Mouse (Mus musculus): ENCODE results near the gene Mpo. TPM values are rescaled to one million over a fixed set of nuclear protein-coding genes. Genes with fewer than 3 reads are reported as not detected.

The Mpo gene
- total and polyA plus RNA-seq, 2 experiments from 2014 or later: not detected

DNA sequence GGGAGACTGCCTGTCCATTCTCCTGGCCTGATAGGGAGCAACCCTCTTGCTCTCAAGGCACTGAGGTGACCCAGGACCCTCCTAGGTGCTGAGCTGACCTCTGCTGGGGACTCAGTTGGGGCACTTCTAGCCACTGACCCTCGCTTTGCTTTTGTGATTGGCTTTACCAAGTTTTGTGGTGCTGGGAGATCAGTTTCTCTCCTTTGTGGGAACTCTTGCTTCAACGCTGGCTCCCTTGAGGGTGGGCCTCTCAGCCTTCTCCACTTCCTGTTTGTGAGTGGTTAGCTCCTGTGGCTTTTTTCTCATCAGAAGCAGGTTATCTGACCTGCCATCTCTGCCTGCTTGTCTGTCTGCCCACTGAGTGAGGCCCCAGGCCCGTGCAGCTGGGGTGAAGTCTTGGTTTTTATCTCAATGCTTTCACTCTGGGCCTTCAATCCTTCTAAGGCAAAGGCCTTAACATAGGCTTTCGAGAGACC, 41.9 kb upstream of the Mpo start:
- H3K36me3 ChIP-seq (ENCODE audit: insufficient read depth, low read length): no peaks in the 10 kb centered on the region
- no peak overlapping the region for H3K9ac ChIP-seq (replicated peaks; ENCODE audit: low read length, poor library complexity, severe bottlenecking)
- H3K4me1 ChIP-seq (ENCODE audit: insufficient read depth, low read length): no peaks in the 10 kb centered on the region
- DNase-seq (ENCODE audit: low spot score) (no peak), ATAC-seq (ENCODE audit: low FRiP score) (no peak)
- no peaks in the 10 kb centered on the region for H3K9me3 ChIP-seq (ENCODE audit: low read length)
- 64% methylated on average over 4 of the region's 4 CpGs for WGBS
- no peak overlapping the region for H3K4me3 ChIP-seq (ENCODE audit: low read depth, low read length)
- no peak overlapping the region for H3K4me2 ChIP-seq (ENCODE audit: low read depth, low read length, poor library complexity, severe bottlenecking)
- no peak for TF ChIP-seq CTCF (IDR thresholded peaks at IDR 0.05)
- H3K27me3 ChIP-seq (ENCODE audit: insufficient read depth, low read length): no peaks in the 10 kb centered on the region
- H3K27ac ChIP-seq (ENCODE audit: low read depth, low read length): no peak overlapping the region

DNA sequence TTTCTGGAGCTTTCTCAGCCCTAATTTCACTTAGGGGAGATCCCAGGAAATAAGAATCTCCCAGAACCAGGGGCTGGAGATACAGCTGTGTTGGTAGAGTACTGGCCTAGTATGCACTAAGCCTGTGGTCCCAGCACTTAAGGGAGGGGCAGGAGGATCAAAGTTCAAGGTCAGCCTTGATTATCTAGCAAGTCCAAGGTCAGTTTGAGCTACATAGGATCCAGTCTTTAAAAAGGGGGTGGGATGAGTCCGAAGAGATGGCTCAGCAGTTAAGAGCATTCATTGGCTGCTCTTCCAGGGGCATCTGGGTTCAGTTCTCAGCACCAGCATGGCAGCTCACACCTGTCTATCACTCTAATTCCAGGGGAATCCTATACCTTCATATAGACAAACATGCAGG, 41.1 kb upstream of the Mpo start:
- Histone ChIP-seq H3K4me3 (ENCODE audit: low read depth, low read length) (no peak overlapping the region), H3K9ac (replicated peaks; ENCODE audit: low read length, poor library complexity, severe bottlenecking) (no peak overlapping the region), H3K4me2 (ENCODE audit: low read depth, low read length, poor library complexity, severe bottlenecking) (no peak overlapping the region), H3K36me3 (ENCODE audit: insufficient read depth, low read length) (no peaks in the 10 kb centered on the region), H3K4me1 (ENCODE audit: insufficient read depth, low read length) (no peaks in the 10 kb centered on the region), H3K27ac (ENCODE audit: low read depth, low read length) (no peak overlapping the region), H3K9me3 (ENCODE audit: low read length) (no peaks in the 10 kb centered on the region), H3K27me3 (ENCODE audit: insufficient read depth, low read length) (no peaks in the 10 kb centered on the region)
- WGBS: 74% methylated on average over 1 of the region's 1 CpGs
- no peak for TF ChIP-seq CTCF (IDR thresholded peaks at IDR 0.05)
- ATAC-seq (ENCODE audit: low FRiP score) (no peak), DNase-seq (ENCODE audit: low spot score) (no peak)

DNA sequence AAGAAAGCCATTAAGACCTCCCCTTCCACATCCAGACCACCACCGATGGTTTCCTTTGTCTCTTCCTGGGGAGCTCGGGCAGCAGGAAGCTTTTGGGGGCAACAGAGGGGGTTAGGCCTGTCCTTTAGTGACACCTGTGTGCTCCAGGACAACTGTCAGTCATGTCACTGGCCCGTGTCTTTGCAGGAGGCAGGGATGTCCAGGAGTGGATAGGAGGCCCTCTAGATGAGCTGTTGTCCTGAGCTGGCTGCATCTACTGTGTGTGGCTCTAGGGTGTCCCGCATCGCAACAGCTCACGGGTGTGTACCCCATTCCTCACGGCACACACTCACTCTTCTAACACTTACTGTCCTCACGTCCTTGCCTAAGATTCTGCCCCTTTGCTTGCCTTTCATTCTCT, 40.1 kb upstream of the Mpo start:
- Histone ChIP-seq H3K27ac (ENCODE audit: low read depth, low read length) (no peak overlapping the region), H3K4me2 (ENCODE audit: low read depth, low read length, poor library complexity, severe bottlenecking) (no peak overlapping the region), H3K4me1 (ENCODE audit: insufficient read depth, low read length) (no peaks in the 10 kb centered on the region), H3K27me3 (ENCODE audit: insufficient read depth, low read length) (no peaks in the 10 kb centered on the region), H3K9me3 (ENCODE audit: low read length) (no peaks in the 10 kb centered on the region), H3K9ac (replicated peaks; ENCODE audit: low read length, poor library complexity, severe bottlenecking) (no peak overlapping the region), H3K4me3 (ENCODE audit: low read depth, low read length) (no peak overlapping the region), H3K36me3 (ENCODE audit: insufficient read depth, low read length) (no peaks in the 10 kb centered on the region)
- ATAC-seq (ENCODE audit: low FRiP score): no peak
- 91% methylated on average over 8 of the region's 8 CpGs for WGBS
- no peak for TF ChIP-seq CTCF (IDR thresholded peaks at IDR 0.05)
- DNase-seq (ENCODE audit: low spot score): no peak

DNA sequence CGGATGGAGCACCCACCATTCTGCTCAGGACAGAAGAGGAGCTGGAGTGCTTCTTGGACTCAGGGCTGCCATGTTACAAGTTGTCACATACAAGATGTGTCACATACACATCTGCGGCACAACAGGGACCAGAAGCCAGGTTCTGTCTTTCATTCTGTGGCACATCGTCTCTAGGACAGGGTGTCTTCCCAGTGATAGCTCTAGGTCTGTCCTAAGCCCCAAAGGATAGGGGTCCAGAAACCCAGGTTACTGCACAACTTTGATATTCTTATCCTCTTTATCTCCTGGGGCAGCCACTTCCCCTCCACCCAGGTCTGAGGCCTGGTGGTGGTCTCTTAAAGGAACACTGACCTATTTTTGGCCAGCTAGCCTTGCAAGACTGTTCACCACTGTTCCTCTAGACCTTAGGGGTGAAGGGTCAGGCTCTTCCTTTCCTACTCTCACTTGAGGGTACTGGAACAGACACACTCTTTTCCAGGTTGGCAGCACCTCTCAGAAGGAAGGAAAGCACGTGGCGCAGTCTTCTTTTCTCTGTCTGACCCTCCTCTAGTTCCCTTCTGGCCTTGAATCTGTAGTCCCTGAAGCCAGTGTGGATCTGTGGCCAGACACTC, 39.4 kb upstream of the Mpo start:
- Histone ChIP-seq H3K4me3 (ENCODE audit: low read depth, low read length) (no peak overlapping the region), H3K27ac (ENCODE audit: low read depth, low read length) (no peak overlapping the region), H3K4me2 (ENCODE audit: low read depth, low read length, poor library complexity, severe bottlenecking) (no peak overlapping the region), H3K4me1 (ENCODE audit: insufficient read depth, low read length) (no peaks in the 10 kb centered on the region), H3K9me3 (ENCODE audit: low read length) (no peaks in the 10 kb centered on the region), H3K9ac (replicated peaks; ENCODE audit: low read length, poor library complexity, severe bottlenecking) (no peak overlapping the region), H3K27me3 (ENCODE audit: insufficient read depth, low read length) (no peaks in the 10 kb centered on the region), H3K36me3 (ENCODE audit: insufficient read depth, low read length) (no peaks in the 10 kb centered on the region)
- DNase-seq (ENCODE audit: low spot score) (no peak), ATAC-seq (ENCODE audit: low FRiP score) (no peak)
- 88% methylated on average over 5 of the region's 5 CpGs for WGBS
- TF ChIP-seq CTCF (IDR thresholded peaks at IDR 0.05): no peak

DNA sequence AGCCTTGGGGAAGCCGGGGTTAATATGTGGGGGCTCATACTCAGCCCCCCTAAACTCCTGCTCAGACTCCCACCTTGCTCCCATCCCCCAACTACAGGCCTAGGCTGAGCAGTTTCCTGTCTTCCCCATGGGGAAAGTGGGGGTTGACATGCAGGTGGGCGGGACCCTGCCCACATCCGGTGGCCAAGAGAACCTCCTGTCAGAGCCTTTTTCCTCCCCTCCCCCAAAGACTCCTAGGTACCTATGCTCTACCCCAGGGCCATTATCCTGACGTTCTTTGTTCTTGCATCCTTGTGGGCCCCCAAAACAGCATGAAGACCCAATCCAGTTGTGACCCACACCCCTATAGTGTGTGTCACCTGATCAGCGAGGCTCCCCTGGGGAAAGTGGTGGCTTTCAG, 38.8 kb upstream of the Mpo start:
- ATAC-seq (ENCODE audit: low FRiP score): no peak

DNA sequence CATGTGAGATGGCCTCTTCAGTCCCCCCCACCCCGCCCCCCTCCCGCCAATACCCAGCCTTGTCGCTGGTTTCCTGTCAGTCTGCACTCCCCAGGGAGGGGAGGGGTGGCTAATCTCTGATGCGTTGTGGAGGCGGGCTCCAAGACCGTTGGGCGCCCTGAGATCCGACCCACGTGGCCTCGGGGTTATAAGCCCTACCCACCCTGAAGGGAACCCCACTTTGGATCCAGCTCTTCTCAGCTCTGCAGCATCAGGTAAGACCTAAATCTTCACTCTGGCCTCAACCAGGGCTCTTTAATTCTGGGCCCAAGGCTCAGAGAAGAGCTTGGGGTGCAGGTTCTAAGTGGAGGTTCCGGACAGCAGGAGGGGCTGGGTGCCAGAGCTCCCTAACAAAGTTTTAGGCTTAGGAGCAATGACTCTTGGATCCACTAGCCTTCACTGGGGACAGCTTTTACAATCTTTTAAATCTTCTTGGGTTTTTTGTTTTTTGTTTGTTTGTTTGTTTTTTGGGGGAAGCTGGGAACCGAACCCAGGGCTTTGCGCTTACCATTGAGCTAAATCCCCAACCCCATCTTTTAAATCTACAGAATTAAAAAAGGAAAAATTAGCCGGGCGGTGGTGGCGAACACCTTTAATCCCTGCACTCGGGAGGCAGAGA, 37.9 kb upstream of the Mpo start:
- no peak for ATAC-seq (ENCODE audit: low FRiP score)
- no peaks in the 10 kb centered on the region for H3K27me3 ChIP-seq (ENCODE audit: insufficient read depth, low read length)
- WGBS: 81% methylated on average over 15 of the region's 17 CpGs
- H3K27ac ChIP-seq (ENCODE audit: low read depth, low read length): no peak overlapping the region
- no peaks in the 10 kb centered on the region for H3K4me1 ChIP-seq (ENCODE audit: insufficient read depth, low read length)
- no peak overlapping the region for H3K9ac ChIP-seq (replicated peaks; ENCODE audit: low read length, poor library complexity, severe bottlenecking)
- no peaks in the 10 kb centered on the region for H3K9me3 ChIP-seq (ENCODE audit: low read length)
- no peaks in the 10 kb centered on the region for H3K36me3 ChIP-seq (ENCODE audit: insufficient read depth, low read length)
- no peak overlapping the region for H3K4me2 ChIP-seq (ENCODE audit: low read depth, low read length, poor library complexity, severe bottlenecking)
- H3K4me3 ChIP-seq (ENCODE audit: low read depth, low read length): no peak overlapping the region
- no peak for DNase-seq (ENCODE audit: low spot score)
- TF ChIP-seq CTCF (IDR thresholded peaks at IDR 0.05): no peak

More for the DNA sequence above, 38.8 kb upstream of the Mpo start:
- Histone ChIP-seq H3K9ac (replicated peaks; ENCODE audit: low read length, poor library complexity, severe bottlenecking) (no peak overlapping the region), H3K27ac (ENCODE audit: low read depth, low read length) (no peak overlapping the region), H3K9me3 (ENCODE audit: low read length) (no peaks in the 10 kb centered on the region), H3K4me2 (ENCODE audit: low read depth, low read length, poor library complexity, severe bottlenecking) (no peak overlapping the region), H3K36me3 (ENCODE audit: insufficient read depth, low read length) (no peaks in the 10 kb centered on the region), H3K27me3 (ENCODE audit: insufficient read depth, low read length) (no peaks in the 10 kb centered on the region), H3K4me3 (ENCODE audit: low read depth, low read length) (no peak overlapping the region), H3K4me1 (ENCODE audit: insufficient read depth, low read length) (no peaks in the 10 kb centered on the region)
- 72% methylated on average over 5 of the region's 5 CpGs for WGBS
- no peak for TF ChIP-seq CTCF (IDR thresholded peaks at IDR 0.05)
- DNase-seq (ENCODE audit: low spot score): no peak
